Mouse (Mus musculus) spleen, adult 2 months (tissue): Measurements from ENCODE around the gene Arpp19.

Experiments used
- CTCF ChIP-seq: fragments of 200-500 bp; IDR thresholded peaks from 2 replicates; pipeline ENCODE4 v1.5.1; 2011; ENCODE audit warnings: mild to moderate bottlenecking, inconsistent platforms; ENCODE audit not compliant: insufficient read depth, insufficient read length, insufficient replicate concordance; ENCODE audit errors: extremely low read depth
- POLR2A ChIP-seq: fragments of 200-500 bp; IDR thresholded peaks from 2 replicates; pipeline ENCODE4 v1.6.1; 2011; ENCODE audit warnings: low read depth, low read length, inconsistent platforms

- TF ChIP-seq CTCF (no peak), POLR2A (no peak)
These were observed 54.7 kb downstream of the Arpp19 start for GRCm38 (mm10) chr9:75092134-75092533.
